Mouse (Mus musculus): ENCODE results near the gene Rab7b.

DNA sequence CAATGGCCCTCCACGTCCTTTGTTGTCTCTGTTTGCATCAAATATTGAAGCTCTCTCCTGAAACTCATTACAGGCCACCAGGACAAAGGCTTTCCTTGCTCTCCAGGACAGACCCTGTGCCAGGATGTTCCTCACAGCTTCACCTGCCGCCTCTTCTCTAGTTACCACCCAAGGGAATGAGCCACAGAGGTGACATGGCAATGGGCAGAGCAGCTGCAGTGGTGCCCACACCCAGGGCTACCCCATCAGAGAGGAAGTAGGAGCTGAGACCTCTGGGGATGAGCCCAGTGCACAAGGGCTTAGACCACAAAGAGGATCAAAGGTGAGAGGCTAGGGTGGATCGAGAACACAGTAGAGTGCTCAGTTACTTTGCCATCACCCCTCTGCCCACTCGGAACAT is 35.1 kb downstream of the Rab7b start:
- no peak for TF ChIP-seq CTCF (IDR thresholded peaks at IDR 0.05; ENCODE audit: control insufficient read depth, insufficient read depth, low read length)
- no peak for TF ChIP-seq POLR2A (IDR thresholded peaks at IDR 0.05; ENCODE audit: borderline replicate concordance, control insufficient read depth, low read depth, low read length)
